Mouse (Mus musculus): ENCODE data around the gene Wdr53. TPM values are rescaled to one million over a fixed set of nuclear protein-coding genes. Genes with fewer than 3 reads are reported as not detected.
"Not testable (repeated sequence)": the region's sequence is repeated elsewhere in the genome, so short reads cannot be mapped to it uniquely, and the experiment has no call there.

Gene Wdr53
- polyA plus RNA-seq, 1 experiment from 2014 or later: 19.7 TPM

- not testable (repeated sequence) for H3K4me2 ChIP-seq (replicated peaks; ENCODE audit: low read depth, low read length); ATAC-seq (ENCODE audit: insufficient number of reproducible peaks, insufficient read depth, low FRiP score, low read depth); H3K9me3 ChIP-seq (ENCODE audit: control insufficient read depth, low read depth, low read length); H3K4me1 ChIP-seq (ENCODE audit: control insufficient read depth, insufficient read depth, low read length); H3K4me3 ChIP-seq (ENCODE audit: low read depth, low read length); H3K27me3 ChIP-seq (ENCODE audit: control insufficient read depth, insufficient read depth, low read length); H3K9ac ChIP-seq (replicated peaks; ENCODE audit: low read depth, low read length); H3K27ac ChIP-seq (ENCODE audit: low read length)
- peaks cover 23% of the 10 kb centered on the region for H3K36me3 ChIP-seq (ENCODE audit: control insufficient read depth, insufficient read depth, low read length)
- WGBS: 95% methylated on average over 4 of the region's 4 CpGs
These were observed 52.6 kb downstream of the Wdr53 start for GRCm38 (mm10) chr16:32299617-32300016.

GRCm38 (mm10) chr16:32303046-32303445 lies 56.0 kb downstream of the Wdr53 start:
- Histone ChIP-seq H3K4me2 (replicated peaks; ENCODE audit: low read depth, low read length) (no peak overlapping the region), H3K4me1 (ENCODE audit: control insufficient read depth, insufficient read depth, low read length) (no peaks in the 10 kb centered on the region), H3K36me3 (ENCODE audit: control insufficient read depth, insufficient read depth, low read length) (peaks cover 13% of the 10 kb centered on the region), H3K9ac (replicated peaks; ENCODE audit: low read depth, low read length) (no peak overlapping the region), H3K27ac (ENCODE audit: low read length) (no peak overlapping the region), H3K27me3 (ENCODE audit: control insufficient read depth, insufficient read depth, low read length) (no peaks in the 10 kb centered on the region), H3K9me3 (ENCODE audit: control insufficient read depth, low read depth, low read length) (no peaks in the 10 kb centered on the region), H3K4me3 (ENCODE audit: low read depth, low read length) (no peak overlapping the region)
- no peak for ATAC-seq (ENCODE audit: insufficient number of reproducible peaks, insufficient read depth, low FRiP score, low read depth)
- 55% methylated on average over 1 of the region's 1 CpGs for WGBS

GRCm38 (mm10) chr16:32303886-32304285 lies 56.9 kb downstream of the Wdr53 start:
- Histone ChIP-seq H3K4me2 (replicated peaks; ENCODE audit: low read depth, low read length) (no peak overlapping the region), H3K4me3 (ENCODE audit: low read depth, low read length) (no peak overlapping the region), H3K4me1 (ENCODE audit: control insufficient read depth, insufficient read depth, low read length) (no peaks in the 10 kb centered on the region), H3K9ac (replicated peaks; ENCODE audit: low read depth, low read length) (no peak overlapping the region), H3K36me3 (ENCODE audit: control insufficient read depth, insufficient read depth, low read length) (peaks cover 6% of the 10 kb centered on the region), H3K9me3 (ENCODE audit: control insufficient read depth, low read depth, low read length) (no peaks in the 10 kb centered on the region), H3K27me3 (ENCODE audit: control insufficient read depth, insufficient read depth, low read length) (no peaks in the 10 kb centered on the region), H3K27ac (ENCODE audit: low read length) (no peak overlapping the region)
- no peak for ATAC-seq (ENCODE audit: insufficient number of reproducible peaks, insufficient read depth, low FRiP score, low read depth)
- WGBS: 92% methylated on average over 7 of the region's 7 CpGs

MicroRNAs encoded within 50 kb of the gene (microRNA counts, 519-probe panel; counts per million panel counts)
- 1,540 counts per million, percentile 8 among the panel's probes with 10 or more counts for microRNA mmu-miR-1946a

Small RNAs within 50 kb of the gene (microRNA-seq; reads per million reads assigned to microRNA genes)
- not detected for gene Mir1946a

Other genes starting within 250 kb of the Wdr53 start
- 10.8 and 11.5 TPM in 2 replicates for gene Senp5, start 243.9 kb upstream of the Wdr53 start, polyA plus RNA-seq (2014; fragmentation: Nextera tagmentation; extraction: Ambion mirVana)
- gene Pak2, start 167.9 kb upstream of the Wdr53 start, polyA plus RNA-seq (2014; fragmentation: Nextera tagmentation; extraction: Ambion mirVana): 40.1 and 42.2 TPM in 2 replicates
- gene Pigx, start 147.5 kb upstream of the Wdr53 start, polyA plus RNA-seq (2014; fragmentation: Nextera tagmentation; extraction: Ambion mirVana): 111 and 125 TPM in 2 replicates
- 30.0 and 32.3 TPM in 2 replicates for gene Cep19, start 147.4 kb upstream of the Wdr53 start, polyA plus RNA-seq (2014; fragmentation: Nextera tagmentation; extraction: Ambion mirVana)
- 16.0 and 17.0 TPM in 2 replicates for gene Nrros, start 81.6 kb upstream of the Wdr53 start, polyA plus RNA-seq (2014; fragmentation: Nextera tagmentation; extraction: Ambion mirVana)
- gene Bex6, start 67.4 kb upstream of the Wdr53 start, polyA plus RNA-seq (2014; fragmentation: Nextera tagmentation; extraction: Ambion mirVana): 0.35 TPM in 1 of 2 replicates, not detected in the other
- 8.0 and 8.9 TPM in 2 replicates for gene Fbxo45, start 69 bp upstream of the Wdr53 start, polyA plus RNA-seq (2014; fragmentation: Nextera tagmentation; extraction: Ambion mirVana)
- not detected in 2 replicates for gene Smco1, start 24.2 kb downstream of the Wdr53 start, polyA plus RNA-seq (2014; fragmentation: Nextera tagmentation; extraction: Ambion mirVana)
- 28.0 and 28.3 TPM in 2 replicates for gene Rnf168, start 30.2 kb downstream of the Wdr53 start, polyA plus RNA-seq (2014; fragmentation: Nextera tagmentation; extraction: Ambion mirVana)
- gene Ubxn7, start 85.0 kb downstream of the Wdr53 start, polyA plus RNA-seq (2014; fragmentation: Nextera tagmentation; extraction: Ambion mirVana): 28.4 and 32.4 TPM in 2 replicates
- gene Tm4sf19, start 153.3 kb downstream of the Wdr53 start, polyA plus RNA-seq (2014; fragmentation: Nextera tagmentation; extraction: Ambion mirVana): not detected in 2 replicates
- gene Tctex1d2, start 172.5 kb downstream of the Wdr53 start, polyA plus RNA-seq (2014; fragmentation: Nextera tagmentation; extraction: Ambion mirVana): 28.4 and 31.6 TPM in 2 replicates
- gene Pcyt1a, start 183.7 kb downstream of the Wdr53 start, polyA plus RNA-seq (2014; fragmentation: Nextera tagmentation; extraction: Ambion mirVana): 40.3 and 44.3 TPM in 2 replicates
- 1.9 and 2.7 TPM in 2 replicates for gene Slc51a, start 240.7 kb downstream of the Wdr53 start, polyA plus RNA-seq (2014; fragmentation: Nextera tagmentation; extraction: Ambion mirVana)
- not detected in 2 replicates for gene Zdhhc19, start 249.0 kb downstream of the Wdr53 start, polyA plus RNA-seq (2014; fragmentation: Nextera tagmentation; extraction: Ambion mirVana)